Mouse (Mus musculus): Measurements from ENCODE around the gene BC004004. TPM values are rescaled to one million over a fixed set of nuclear protein-coding genes. Genes with fewer than 3 reads are reported as not detected.

Gene BC004004
- polyA plus RNA-seq, 1 experiment: 36.5 TPM

DNA sequence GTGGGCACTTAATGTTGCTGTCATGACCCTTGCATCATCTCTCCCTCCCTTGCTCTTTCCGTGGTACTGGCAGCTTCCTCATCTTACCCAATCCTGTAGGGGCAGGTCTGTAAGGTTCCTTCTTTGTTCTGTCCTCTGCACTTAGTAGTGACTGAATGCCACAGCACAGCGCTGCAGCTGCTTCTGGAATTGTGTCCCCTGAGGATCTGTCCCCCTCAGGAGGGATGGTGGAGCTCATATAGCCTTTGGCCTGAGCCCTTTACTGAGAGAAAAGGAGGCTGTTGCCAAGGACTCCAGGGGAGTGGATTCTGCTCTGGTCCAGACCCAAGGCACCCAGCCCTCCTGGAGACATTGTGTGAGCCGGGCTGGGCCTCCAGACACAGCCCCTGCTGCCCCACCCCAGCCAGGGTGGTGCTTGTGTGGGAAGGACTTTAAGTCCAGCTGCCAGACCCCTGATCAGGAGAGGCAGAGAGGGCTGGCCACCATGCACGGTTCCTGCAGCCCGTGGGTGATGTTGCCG lies 50.2 kb downstream of the BC004004 start:
- Histone ChIP-seq H3K27me3 (ENCODE audit: control insufficient read depth, insufficient read depth, low read length) (no peaks in the 10 kb centered on the region), H3K27ac (ENCODE audit: insufficient read depth, low read length) (no peak overlapping the region), H3K36me3 (ENCODE audit: control insufficient read depth, insufficient read depth, low read length) (no peaks in the 10 kb centered on the region), H3K4me3 (ENCODE audit: extremely low read depth, insufficient read depth, insufficient read length) (no peak overlapping the region), H3K4me1 (ENCODE audit: control insufficient read depth, insufficient read depth, insufficient read length) (no peaks in the 10 kb centered on the region)
- TF ChIP-seq POLR2A (IDR thresholded peaks at IDR 0.05; ENCODE audit: low read depth, low read length) (no peak), CTCF (IDR thresholded peaks at IDR 0.05; ENCODE audit: extremely low read depth, insufficient read depth, insufficient read length, insufficient replicate concordance) (no peak)
- WGBS: 57% methylated on average over 6 of the region's 6 CpGs
- no peak for DNase-seq (ENCODE audit: low read depth in 1 of 2, low spot score in 2 of 2)

DNA sequence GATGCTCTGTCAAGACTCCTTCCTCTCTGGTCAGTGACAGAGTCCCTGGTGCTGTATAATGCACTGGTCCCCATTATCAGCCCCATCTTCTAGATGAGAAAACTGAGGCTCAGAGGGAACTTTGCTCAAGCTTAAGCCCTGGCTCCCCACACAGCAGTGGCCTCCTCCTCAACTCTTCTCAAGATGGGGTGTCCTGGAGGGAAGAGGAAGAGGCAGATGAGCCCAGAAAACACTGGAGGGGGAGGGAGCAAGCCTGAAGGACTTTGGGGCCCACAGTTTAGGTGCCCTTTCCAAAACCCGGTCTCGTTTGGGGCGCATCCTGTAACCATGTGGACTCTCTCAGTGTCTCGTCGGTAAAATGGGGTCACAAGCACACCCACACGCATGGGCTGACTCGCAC lies 50.9 kb downstream of the BC004004 start:
- no peak for DNase-seq (ENCODE audit: low read depth in 1 of 2, low spot score in 2 of 2)
- 77% methylated on average over 7 of the region's 7 CpGs for WGBS
- Histone ChIP-seq H3K4me1 (ENCODE audit: control insufficient read depth, insufficient read depth, insufficient read length) (no peaks in the 10 kb centered on the region), H3K27me3 (ENCODE audit: control insufficient read depth, insufficient read depth, low read length) (no peaks in the 10 kb centered on the region), H3K27ac (ENCODE audit: insufficient read depth, low read length) (no peak overlapping the region), H3K36me3 (ENCODE audit: control insufficient read depth, insufficient read depth, low read length) (no peaks in the 10 kb centered on the region), H3K4me3 (ENCODE audit: extremely low read depth, insufficient read depth, insufficient read length) (no peak overlapping the region)
- TF ChIP-seq CTCF (IDR thresholded peaks at IDR 0.05; ENCODE audit: extremely low read depth, insufficient read depth, insufficient read length, insufficient replicate concordance) (no peak), POLR2A (IDR thresholded peaks at IDR 0.05; ENCODE audit: low read depth, low read length) (no peak)

DNA sequence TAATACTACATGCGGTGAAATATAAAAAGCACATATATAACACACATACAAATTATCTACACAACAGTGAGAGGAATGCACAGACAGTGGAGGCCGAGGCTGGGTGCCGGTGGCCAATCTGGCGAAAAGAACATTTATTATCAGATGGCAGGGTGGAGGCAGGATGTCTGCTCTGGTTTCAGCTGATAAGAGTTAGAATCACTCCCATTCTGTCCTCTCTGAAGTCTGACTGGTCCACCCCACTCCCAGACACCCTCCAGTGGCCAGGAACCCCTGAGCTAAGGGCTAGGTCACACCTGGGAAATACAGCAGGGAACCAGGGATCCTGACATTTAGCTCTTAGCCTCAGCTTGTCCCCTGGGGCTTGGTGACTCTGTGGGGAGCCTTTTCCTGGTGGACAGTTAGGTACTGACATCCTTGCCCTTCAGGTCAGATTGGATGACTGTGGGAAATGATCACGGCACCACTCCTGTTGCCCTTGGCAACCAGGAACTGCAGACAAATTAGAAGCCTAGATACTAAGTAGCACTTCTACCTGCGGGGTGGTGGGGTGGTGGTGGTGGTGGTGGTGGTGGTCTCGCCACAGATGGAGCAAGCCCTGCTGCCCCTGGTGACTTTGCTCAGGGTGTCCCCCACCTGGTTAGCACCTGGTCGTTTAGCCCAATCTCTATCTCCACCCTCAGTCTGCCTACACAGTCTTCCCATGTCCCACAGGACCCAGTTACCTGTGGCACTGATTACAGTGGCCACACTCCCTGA lies 51.5 kb downstream of the BC004004 start:
- DNase-seq (ENCODE audit: low read depth in 1 of 2, low spot score in 2 of 2): no peak
- no peaks in the 10 kb centered on the region for H3K4me1 ChIP-seq (ENCODE audit: control insufficient read depth, insufficient read depth, insufficient read length)
- WGBS: 78% methylated on average over 8 of the region's 8 CpGs
- TF ChIP-seq POLR2A (IDR thresholded peaks at IDR 0.05; ENCODE audit: low read depth, low read length): no peak
- no peak for TF ChIP-seq CTCF (IDR thresholded peaks at IDR 0.05; ENCODE audit: extremely low read depth, insufficient read depth, insufficient read length, insufficient replicate concordance)
- H3K27me3 ChIP-seq (ENCODE audit: control insufficient read depth, insufficient read depth, low read length): no peaks in the 10 kb centered on the region
- H3K4me3 ChIP-seq (ENCODE audit: extremely low read depth, insufficient read depth, insufficient read length): no peak overlapping the region
- no peaks in the 10 kb centered on the region for H3K36me3 ChIP-seq (ENCODE audit: control insufficient read depth, insufficient read depth, low read length)
- no peak overlapping the region for H3K27ac ChIP-seq (ENCODE audit: insufficient read depth, low read length)

DNA sequence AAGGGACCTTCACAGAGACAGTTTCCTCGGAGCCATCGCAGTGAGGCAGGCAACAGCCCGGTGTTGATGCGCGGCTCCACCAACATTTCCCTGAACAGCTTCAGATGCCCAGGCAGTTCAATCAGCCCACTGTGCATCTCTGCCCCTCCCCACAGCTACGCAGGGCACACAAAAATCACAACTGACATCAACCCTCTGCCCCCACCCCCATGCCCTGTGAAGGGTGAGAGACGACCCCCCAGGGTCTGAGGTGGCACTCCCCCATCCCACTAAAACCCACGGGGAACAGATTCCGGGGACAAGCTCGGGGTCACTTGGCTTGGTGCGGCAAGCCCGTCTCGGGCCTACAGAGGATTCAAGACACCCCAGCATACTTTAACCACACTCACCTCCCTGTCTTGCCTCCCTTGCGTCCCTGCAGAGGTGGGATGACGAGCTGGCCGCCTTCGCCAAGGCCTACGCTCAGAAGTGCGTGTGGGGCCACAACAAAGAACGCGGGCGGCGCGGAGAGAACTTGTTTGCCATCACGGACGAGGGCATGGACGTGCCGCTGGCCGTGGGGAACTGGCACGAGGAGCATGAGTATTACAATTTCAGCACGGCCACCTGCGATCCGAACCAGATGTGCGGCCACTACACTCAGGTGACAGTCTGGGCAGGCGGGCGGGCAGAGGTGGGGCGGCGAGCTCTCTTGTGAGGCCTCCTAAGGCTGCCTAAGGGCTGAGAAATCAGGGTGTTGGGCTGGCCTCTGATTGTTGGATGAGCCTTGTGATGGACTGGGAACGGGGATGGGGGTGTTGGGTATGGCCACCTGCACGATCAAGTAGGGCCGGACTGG lies 53.4 kb downstream of the BC004004 start:
- Histone ChIP-seq H3K27me3 (ENCODE audit: control insufficient read depth, insufficient read depth, low read length) (no peaks in the 10 kb centered on the region), H3K4me3 (ENCODE audit: extremely low read depth, insufficient read depth, insufficient read length) (no peak overlapping the region), H3K4me1 (ENCODE audit: control insufficient read depth, insufficient read depth, insufficient read length) (peaks cover 5% of the 10 kb centered on the region; the same call in 1 of the 2 replicates), H3K36me3 (ENCODE audit: control insufficient read depth, insufficient read depth, low read length) (no peaks in the 10 kb centered on the region), H3K27ac (ENCODE audit: insufficient read depth, low read length) (no peak overlapping the region)
- no peak for DNase-seq (ENCODE audit: low read depth in 1 of 2, low spot score in 2 of 2)
- TF ChIP-seq CTCF (IDR thresholded peaks at IDR 0.05; ENCODE audit: extremely low read depth, insufficient read depth, insufficient read length, insufficient replicate concordance): no peak
- WGBS: 91% methylated on average over 41 of the region's 41 CpGs

DNA sequence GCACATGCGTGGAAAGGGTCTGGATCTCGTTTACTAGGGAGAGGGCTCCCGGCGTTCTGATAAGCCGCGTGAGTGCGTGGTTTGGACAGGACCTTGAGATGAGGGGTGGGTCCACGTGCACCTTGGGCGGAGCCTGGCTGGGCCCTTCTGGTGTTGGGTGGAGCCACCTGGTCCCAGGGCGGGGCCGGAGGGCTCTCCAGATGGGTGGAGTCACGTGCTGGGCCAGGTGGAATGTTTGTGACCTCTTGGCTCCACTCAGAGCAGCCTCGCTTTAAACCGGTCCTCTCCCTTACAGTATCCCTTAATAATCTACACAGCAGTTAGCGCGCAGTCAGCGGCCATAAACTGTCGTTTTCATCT lies 54.0 kb downstream of the BC004004 start:
- H3K27me3 ChIP-seq (ENCODE audit: control insufficient read depth, insufficient read depth, low read length): no peaks in the 10 kb centered on the region

DNA sequence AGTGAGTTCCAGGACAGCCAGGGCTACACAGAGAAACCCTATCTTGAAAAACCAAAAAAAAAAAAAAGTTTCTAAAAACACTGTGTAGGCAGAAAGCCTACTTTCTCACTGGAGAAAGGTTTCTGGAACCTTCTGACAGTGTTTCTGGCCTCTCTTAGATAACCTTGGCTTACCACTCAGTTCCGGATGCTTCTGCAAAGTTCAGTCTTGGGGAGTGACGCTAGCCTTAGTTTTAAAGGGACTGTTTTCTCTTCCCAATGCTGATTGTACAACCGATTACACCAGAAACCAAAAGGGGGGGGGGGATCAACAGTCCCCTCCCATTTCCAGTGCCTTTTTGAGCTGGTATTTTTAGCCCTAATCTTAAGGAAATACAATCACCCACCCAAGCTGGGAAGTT lies 55.0 kb downstream of the BC004004 start:
- Histone ChIP-seq H3K27me3 (ENCODE audit: control insufficient read depth, insufficient read depth, low read length) (no peaks in the 10 kb centered on the region), H3K27ac (ENCODE audit: insufficient read depth, low read length) (no peak overlapping the region), H3K36me3 (ENCODE audit: control insufficient read depth, insufficient read depth, low read length) (no peaks in the 10 kb centered on the region), H3K4me1 (ENCODE audit: control insufficient read depth, insufficient read depth, insufficient read length) (peaks cover 6% of the 10 kb centered on the region; the same call in 1 of the 2 replicates), H3K4me3 (ENCODE audit: extremely low read depth, insufficient read depth, insufficient read length) (no peak overlapping the region)
- WGBS: 87% methylated on average over 3 of the region's 3 CpGs
- DNase-seq (ENCODE audit: low read depth in 1 of 2, low spot score in 2 of 2): no peak
- TF ChIP-seq CTCF (IDR thresholded peaks at IDR 0.05; ENCODE audit: extremely low read depth, insufficient read depth, insufficient read length, insufficient replicate concordance): no peak
- no peak for TF ChIP-seq POLR2A (IDR thresholded peaks at IDR 0.05; ENCODE audit: low read depth, low read length)

More for the DNA sequence above, 54.0 kb downstream of the BC004004 start:
- TF ChIP-seq POLR2A (IDR thresholded peaks at IDR 0.05; ENCODE audit: low read depth, low read length) (no peak), CTCF (IDR thresholded peaks at IDR 0.05; ENCODE audit: extremely low read depth, insufficient read depth, insufficient read length, insufficient replicate concordance) (no peak)
- H3K36me3 ChIP-seq (ENCODE audit: control insufficient read depth, insufficient read depth, low read length): no peaks in the 10 kb centered on the region
- H3K4me3 ChIP-seq (ENCODE audit: extremely low read depth, insufficient read depth, insufficient read length): no peak overlapping the region
- peaks cover 5% of the 10 kb centered on the region; the same call in 1 of the 2 replicates for H3K4me1 ChIP-seq (ENCODE audit: control insufficient read depth, insufficient read depth, insufficient read length)
- H3K27ac ChIP-seq (ENCODE audit: insufficient read depth, low read length): no peak overlapping the region
- 90% methylated on average over 18 of the region's 18 CpGs for WGBS
- no peak for DNase-seq (ENCODE audit: low read depth in 1 of 2, low spot score in 2 of 2)
